Mouse (Mus musculus): ENCODE measurements around the gene Nbr1. TPM values are rescaled to one million over a fixed set of nuclear protein-coding genes. Genes with fewer than 3 reads are reported as not detected.

Gene Nbr1
- polyA plus RNA-seq (2012; rRNA removed), result 125 and 130 TPM in 2 replicates

GRCm38 (mm10) chr11:101551751-101552475 lies at the start of gene Nbr1, which contains the start of gene Brca1:
Gene Nbr1 (plus strand): TSS chr11:101552149.
Gene Brca1 (minus strand): TSS chr11:101551955.

DNA sequence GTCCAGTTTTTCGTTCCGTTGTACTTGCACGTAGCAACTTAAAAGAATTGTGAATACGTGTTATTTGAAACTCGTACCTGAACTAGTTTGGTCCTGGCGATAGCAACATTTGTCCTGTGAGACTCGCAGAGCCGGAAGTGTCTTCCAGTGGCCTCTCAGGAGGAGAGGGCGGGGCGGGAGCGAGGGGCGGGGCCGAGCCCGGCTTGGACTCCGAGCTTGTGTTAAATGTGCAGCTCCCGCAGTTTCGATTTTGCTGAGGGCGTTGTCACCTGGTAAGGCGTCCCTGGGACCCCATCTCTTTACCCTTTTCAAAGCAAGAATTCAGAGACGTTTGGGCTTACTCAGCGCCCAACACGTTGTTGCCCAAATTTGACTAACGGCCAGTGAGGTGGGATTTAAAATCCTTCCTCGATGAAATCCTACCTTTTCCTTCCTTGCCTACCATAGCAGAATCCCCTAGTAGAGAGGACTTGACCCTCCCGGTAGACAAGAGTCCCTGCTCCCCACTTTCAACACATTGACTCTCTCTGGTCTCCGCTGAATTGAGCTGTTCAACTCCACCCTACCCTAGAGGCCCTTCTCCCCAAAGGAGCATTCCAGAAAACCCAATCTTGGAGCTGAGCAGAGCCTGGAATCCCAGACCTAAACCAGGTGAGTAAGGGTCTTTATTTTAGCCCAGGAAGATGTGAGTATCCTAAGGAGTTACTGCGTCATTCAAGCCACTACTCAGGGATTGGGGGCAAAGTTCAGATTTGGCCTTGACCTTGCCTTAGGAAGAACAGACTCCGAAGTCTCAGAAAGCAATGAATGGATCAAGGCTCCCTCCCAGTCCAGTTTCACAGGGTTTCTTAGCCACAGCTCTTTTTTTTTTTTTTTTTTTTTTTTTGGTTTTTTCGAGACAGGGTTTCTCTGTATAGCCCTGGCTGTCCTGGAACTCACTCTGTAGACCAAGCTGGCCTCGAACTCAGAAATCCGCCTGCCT lies 30.4 kb downstream of the Nbr1 start, which contains the start of gene Tmem106a:
TSS of gene Tmem106a (plus strand) at position 189 of the 982 bp plus-strand sequence.

GRCm38 (mm10) chr11:101599156-101599555 lies 47.2 kb downstream of the Nbr1 start, which contains the start of gene Gm11634:
Gene Gm11634 (minus strand): TSS chr11:101599256.

DNA sequence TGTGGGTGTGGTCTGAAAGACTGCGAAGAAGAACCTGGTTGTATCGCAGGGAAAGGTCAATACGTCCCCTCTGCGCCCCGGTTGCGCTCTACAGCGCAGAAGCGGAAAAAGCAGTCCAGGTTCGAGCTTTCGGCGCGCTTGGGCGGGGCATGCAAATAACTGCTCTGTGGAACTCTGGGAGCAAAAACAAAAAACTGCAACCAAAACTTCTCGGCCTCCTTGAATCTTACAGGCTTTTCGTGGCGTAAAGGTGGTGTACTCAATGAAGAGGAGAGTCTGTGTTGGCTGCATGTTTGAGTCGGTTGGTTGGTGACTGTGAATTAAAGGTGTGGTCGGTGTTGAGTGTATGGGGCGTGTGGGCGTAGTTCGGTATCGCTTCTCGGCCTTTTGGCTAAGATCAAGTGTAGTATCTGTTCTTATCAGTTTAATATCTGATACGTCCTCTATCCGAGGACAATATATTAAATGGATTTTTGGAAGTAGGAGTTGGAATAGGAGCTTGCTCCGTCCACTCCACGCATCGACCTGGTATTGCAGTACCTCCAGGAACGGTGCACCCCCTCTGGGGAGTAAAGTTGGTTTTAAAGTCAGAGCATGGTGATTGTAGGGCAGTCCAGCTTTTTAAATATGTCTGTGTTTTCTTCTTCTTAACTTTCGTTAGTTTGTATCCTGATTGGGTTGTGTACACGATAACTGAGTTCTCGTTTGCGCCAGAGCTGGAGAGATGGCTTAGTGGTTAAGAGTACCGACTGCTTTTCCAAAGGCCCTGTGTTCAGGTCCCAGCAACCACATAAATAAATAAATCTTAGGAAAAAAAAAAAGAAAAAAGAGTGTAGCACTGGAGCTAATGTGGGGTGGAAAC lies 75.3 kb downstream of the Nbr1 start, which contains the start of gene Rdm1:
TSS of gene Rdm1 (plus strand) at position 201 of the 862 bp plus-strand sequence.

Other genes with a start within 250 kb of the Nbr1 start
- 129 and 200 TPM in 2 replicates for gene Becn1, start 249.9 kb upstream of the Nbr1 start, polyA plus RNA-seq (2012; rRNA removed)
- 45.8 and 60.3 TPM in 2 replicates for gene Psme3, start 235.9 kb upstream of the Nbr1 start, polyA plus RNA-seq (2012; rRNA removed)
- 9.2 and 10.4 TPM in 2 replicates for gene Aoc2, start 227.1 kb upstream of the Nbr1 start, polyA plus RNA-seq (2012; rRNA removed)
- gene Aoc3, start 221.5 kb upstream of the Nbr1 start, polyA plus RNA-seq (2012; rRNA removed), result 104 and 107 TPM in 2 replicates
- 0.10 and 0.18 TPM in 2 replicates for gene G6pc, start 184.6 kb upstream of the Nbr1 start, polyA plus RNA-seq (2012; rRNA removed)
- 29.9 and 36.8 TPM in 2 replicates for gene Aarsd1, start 134.5 kb upstream of the Nbr1 start, polyA plus RNA-seq (2012; rRNA removed)
- 0.37 and 0.47 TPM in 2 replicates for gene Gm27029, start 127.4 kb upstream of the Nbr1 start, polyA plus RNA-seq (2012; rRNA removed)
- 29.4 TPM in 2 replicates for gene Rundc1, start 127.1 kb upstream of the Nbr1 start, polyA plus RNA-seq (2012; rRNA removed)
- 3.0 and 3.7 TPM in 2 replicates for gene Ptges3l, start 126.8 kb upstream of the Nbr1 start, polyA plus RNA-seq (2012; rRNA removed)
- 502 and 570 TPM in 2 replicates for gene Rpl27, start 109.9 kb upstream of the Nbr1 start, polyA plus RNA-seq (2012; rRNA removed)
- 34.0 and 41.4 TPM in 2 replicates for gene Ifi35, start 103.7 kb upstream of the Nbr1 start, polyA plus RNA-seq (2012; rRNA removed)
- gene Rnd2, start 87.2 kb upstream of the Nbr1 start, polyA plus RNA-seq (2012; rRNA removed), result 51.3 and 74.9 TPM in 2 replicates
- gene Vat1, start 85.9 kb upstream of the Nbr1 start, polyA plus RNA-seq (2012; rRNA removed), result 177 and 199 TPM in 2 replicates
- 1.8 and 2.1 TPM in 2 replicates for gene Brca1, start 194 bp upstream of the Nbr1 start, polyA plus RNA-seq (2012; rRNA removed)
- gene Tmem106a, start 30.1 kb downstream of the Nbr1 start, polyA plus RNA-seq (2012; rRNA removed), result 22.4 and 28.1 TPM in 2 replicates
- not detected in 2 replicates for gene Gm11634, start 47.1 kb downstream of the Nbr1 start, polyA plus RNA-seq (2012; rRNA removed)
- gene Rdm1, start 75.0 kb downstream of the Nbr1 start, polyA plus RNA-seq (2012; rRNA removed), result 23.0 and 23.3 TPM in 2 replicates
- gene Arl4d, start 113.4 kb downstream of the Nbr1 start, polyA plus RNA-seq (2012; rRNA removed), result 19.7 and 24.1 TPM in 2 replicates
- gene Dhx8, start 180.8 kb downstream of the Nbr1 start, polyA plus RNA-seq (2012; rRNA removed), result 11.8 and 13.4 TPM in 2 replicates
- 2.4 and 2.6 TPM in 2 replicates for gene Etv4, start 233.2 kb downstream of the Nbr1 start, polyA plus RNA-seq (2012; rRNA removed)